ENCODE assay signal across 20 mouse cellular contexts in the genomic region with DNA sequence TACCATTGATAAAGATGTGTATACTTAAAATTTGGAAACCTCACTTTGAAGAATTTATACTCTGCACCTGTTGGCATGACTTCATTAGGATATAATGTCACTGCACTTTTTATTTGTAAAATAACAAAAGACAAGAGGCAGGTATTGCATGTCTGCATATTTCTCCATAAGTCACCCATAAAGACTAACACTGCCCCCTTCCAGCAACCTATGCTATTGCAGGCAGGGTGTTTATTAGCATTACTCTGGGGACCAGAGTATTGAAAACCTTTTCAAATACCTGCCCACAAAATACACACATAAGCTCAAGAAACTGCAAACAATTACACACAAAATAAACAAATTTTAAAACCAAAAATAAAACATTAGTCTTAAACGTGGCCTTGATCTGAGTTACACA. TPM values are rescaled to one million over a fixed set of nuclear protein-coding genes. Genes with fewer than 3 reads are reported as not detected.
DNase-seq lines count a peak whose midpoint lies in the region; ATAC-seq and TF ChIP-seq lines count a peak whose summit lies in the region.
"Had no signal": no experiment of that assay in that cellular context is flagged by ENCODE, and none has a peak within 500 bp of the region (broad histone marks: within the 10 kb centered on the region; RNA-seq: fewer than 3 reads in every experiment).

No protein-coding gene starts in this region.

- peak; percentile 57; the same call in 1 of the 2 replicates for TF ChIP-seq CTCF in kidney, postnatal 0 days (IDR thresholded peaks at IDR 0.05; ENCODE audit: low read depth)
- TF ChIP-seq CTCF in brain, embryonic 14.5 days (IDR thresholded peaks at IDR 0.05; ENCODE audit: borderline replicate concordance, extremely low read depth, insufficient read depth, insufficient read length), result peak; percentile 21; the same call in 1 of the 2 replicates

- H3K4me1 ChIP-seq in kidney, postnatal 0 days (replicated peaks; ENCODE audit: insufficient read depth, low read length), result no peaks in the 10 kb centered on the region
- H3K4me1 ChIP-seq in heart, embryonic 11.5 days (ENCODE audit: control insufficient read depth, insufficient read depth, low read length), result no peaks in the 10 kb centered on the region
- H3K4me1 ChIP-seq: embryonic facial prominence, embryonic 12.5 days; lung, embryonic 15.5 days; midbrain, embryonic 12.5 days; neural tube, embryonic 12.5 days had no signal

- H3K27me3 ChIP-seq in kidney, postnatal 0 days (ENCODE audit: insufficient read depth, low read length), result no peaks in the 10 kb centered on the region
- no peaks in the 10 kb centered on the region for H3K27me3 ChIP-seq in heart, embryonic 11.5 days (ENCODE audit: control insufficient read depth, insufficient read depth, low read length)
- H3K27me3 ChIP-seq: embryonic facial prominence, embryonic 12.5 days; lung, embryonic 15.5 days; midbrain, embryonic 12.5 days; neural tube, embryonic 12.5 days had no signal

- DNase-seq in embryo, embryonic 10.5 days (ENCODE audit: low spot score), result peak; percentile 12
- DNase-seq in embryo, embryonic 10 days (ENCODE audit: low spot score), result no peak
- peak; percentile 15 for DNase-seq in kidney, postnatal 0 days (ENCODE audit: low spot score)
- no peak for DNase-seq in kidney, adult 11 months
- peak; percentile 31 for DNase-seq in A20 (ENCODE audit: low read depth, low spot score)
- DNase-seq in brain, embryonic 14.5 days (ENCODE audit: low read depth), result peak; percentile 1
- DNase-seq in right cerebral cortex, postnatal 36 days (ENCODE audit: low spot score in 2 of 2), result no peak
- DNase-seq: gastrocnemius, postnatal 10 days; right cerebral cortex, postnatal 25 days; thymus, postnatal 36 days had no signal

- H3K4me3 ChIP-seq in kidney, postnatal 0 days (replicated peaks; ENCODE audit: low read depth, low read length), result no peak overlapping the region
- no peak overlapping the region for H3K4me3 ChIP-seq in heart, embryonic 11.5 days (ENCODE audit: low read depth, low read length)
- H3K4me3 ChIP-seq: embryonic facial prominence, embryonic 12.5 days; lung, embryonic 15.5 days; midbrain, embryonic 12.5 days; neural tube, embryonic 12.5 days had no signal

- no peak for ATAC-seq in kidney, postnatal 0 days (replicated peaks; ENCODE audit: low FRiP score, low read depth)
- no peak for ATAC-seq in heart, embryonic 11.5 days (replicated peaks; ENCODE audit: insufficient number of reproducible peaks, low FRiP score, low TSS enrichment)
- ATAC-seq: intestine, embryonic 16.5 days had no signal

- TF ChIP-seq POLR2A in brain, embryonic 14.5 days (IDR thresholded peaks at IDR 0.05; ENCODE audit: borderline replicate concordance, extremely low read depth, insufficient read depth, insufficient read length, poor library complexity, severe bottlenecking), result no peak

- no peak overlapping the region for H3K9ac ChIP-seq in kidney, postnatal 0 days (ENCODE audit: low read depth, low read length)
- no peak overlapping the region for H3K9ac ChIP-seq in heart, embryonic 11.5 days (ENCODE audit: low read depth, low read length)
- H3K9ac ChIP-seq: embryonic facial prominence, embryonic 12.5 days; lung, embryonic 15.5 days; midbrain, embryonic 12.5 days; neural tube, embryonic 12.5 days had no signal

- H3K4me2 ChIP-seq in kidney, postnatal 0 days (ENCODE audit: low read length), result no peak overlapping the region
- H3K4me2 ChIP-seq in heart, embryonic 11.5 days, result no peak overlapping the region
- H3K4me2 ChIP-seq: embryonic facial prominence, embryonic 12.5 days; lung, embryonic 15.5 days; midbrain, embryonic 12.5 days; neural tube, embryonic 12.5 days had no signal

- H3K9me3 ChIP-seq in kidney, postnatal 0 days (replicated peaks; ENCODE audit: low read length), result no peaks in the 10 kb centered on the region
- no peaks in the 10 kb centered on the region for H3K9me3 ChIP-seq in heart, embryonic 11.5 days (replicated peaks; ENCODE audit: control insufficient read depth, low read length)
- H3K9me3 ChIP-seq: embryonic facial prominence, embryonic 12.5 days; lung, embryonic 15.5 days; midbrain, embryonic 12.5 days; neural tube, embryonic 12.5 days had no signal

- WGBS in kidney, postnatal 0 days, result 40% methylated on average over 1 of the region's 1 CpGs
- WGBS in heart, embryonic 11.5 days (ENCODE audit: insufficient replicate concordance), result 30% methylated on average over 1 of the region's 1 CpGs

- H3K36me3 ChIP-seq in kidney, postnatal 0 days (ENCODE audit: insufficient read depth, low read length), result no peaks in the 10 kb centered on the region
- no peaks in the 10 kb centered on the region for H3K36me3 ChIP-seq in heart, embryonic 11.5 days (ENCODE audit: control insufficient read depth, insufficient read depth, low read length)
- H3K36me3 ChIP-seq: embryonic facial prominence, embryonic 12.5 days; lung, embryonic 15.5 days; midbrain, embryonic 12.5 days; neural tube, embryonic 12.5 days had no signal

- H3K27ac ChIP-seq in kidney, postnatal 0 days, result no peak overlapping the region
- H3K27ac ChIP-seq in heart, embryonic 11.5 days (ENCODE audit: low read depth, low read length), result no peak overlapping the region
- H3K27ac ChIP-seq: embryonic facial prominence, embryonic 12.5 days; lung, embryonic 15.5 days; midbrain, embryonic 12.5 days; neural tube, embryonic 12.5 days had no signal

RNA-seq across cellular contexts. Expression of gene Bpifa3, which starts 32.4 kb away (rescaled TPM):
- not detected in 2 replicates for polyA plus RNA-seq in kidney, postnatal 0 days (2015; fragmentation: Nextera tagmentation; extraction: Ambion mirVana)
- polyA plus RNA-seq in brain, embryonic 14.5 days (2012; rRNA removed), result not detected in 2 replicates
- polyA plus RNA-seq in heart, embryonic 11.5 days (2014; fragmentation: Nextera tagmentation; extraction: Ambion mirVana), result not detected in 2 replicates
- polyA plus RNA-seq: embryonic facial prominence, embryonic 12.5 days; forebrain, embryonic 11.5 days; heart, embryonic 16.5 days; intestine, embryonic 16.5 days; limb, embryonic 11.5 days; lung, embryonic 15.5 days; midbrain, embryonic 12.5 days; neural tube, embryonic 12.5 days; stomach, embryonic 14.5 days had no signal

RNA-seq across cellular contexts. Expression of gene Bpifa1, which starts 44.9 kb away (rescaled TPM):
- not detected in 2 replicates for polyA plus RNA-seq in kidney, postnatal 0 days (2015; fragmentation: Nextera tagmentation; extraction: Ambion mirVana)
- polyA plus RNA-seq in brain, embryonic 14.5 days (2012; rRNA removed), result not detected in 2 replicates
- polyA plus RNA-seq in heart, embryonic 11.5 days (2014; fragmentation: Nextera tagmentation; extraction: Ambion mirVana), result not detected in 2 replicates
- polyA plus RNA-seq: embryonic facial prominence, embryonic 12.5 days; forebrain, embryonic 11.5 days; intestine, embryonic 16.5 days; limb, embryonic 11.5 days; midbrain, embryonic 12.5 days; neural tube, embryonic 12.5 days; stomach, embryonic 14.5 days had no signal

Comparison
In these comparisons a context has a peak if more than half of its experiments do, and no peak if none do; other contexts are left out.
1. DNase-seq: peak in embryo, embryonic 10.5 days (single experiment), kidney, postnatal 0 days (single experiment), A20 (single experiment) and brain, embryonic 14.5 days (single experiment); none in embryo, embryonic 10 days (single experiment), kidney, adult 11 months (single experiment) and right cerebral cortex, postnatal 36 days (0 of 2).